Mouse (Mus musculus): ENCODE measurements around the gene Mecom. TPM values are rescaled to one million over a fixed set of nuclear protein-coding genes. Genes with fewer than 3 reads are reported as not detected.
"Not testable (repeated sequence)": the region's sequence is repeated elsewhere in the genome, so short reads cannot be mapped to it uniquely, and the experiment has no call there.

Gene Mecom
- polyA plus RNA-seq (2015; fragmentation: Nextera tagmentation; extraction: Ambion mirVana): 7.0 and 7.9 TPM in 2 replicates

GRCm38 (mm10) chr3:30547908-30548307 lies at the start of gene Mecom:
Mecom (minus strand) TSS chr3:30548008.
- Histone ChIP-seq H3K9me3 (ENCODE audit: control insufficient read depth, low read length) (no peaks in the 10 kb centered on the region), H3K27me3 (replicated peaks; ENCODE audit: control insufficient read depth, insufficient read depth, low read length) (no peaks in the 10 kb centered on the region), H3K4me3 (ENCODE audit: low read length) (no peak within 1 kb of the TSS), H3K27ac (ENCODE audit: low read depth, low read length) (no peak within 1 kb of the TSS), H3K9ac (ENCODE audit: low read depth, low read length) (no peak within 1 kb of the TSS), H3K4me2 (ENCODE audit: low read length) (no peak within 1 kb of the TSS), H3K4me1 (ENCODE audit: control insufficient read depth, insufficient read depth, low read depth, low read length) (peaks cover 2% of the 10 kb centered on the region; the same call in 1 of the 2 replicates), H3K36me3 (ENCODE audit: control insufficient read depth, insufficient read depth, low read length) (no peaks in the 10 kb centered on the region)
- ATAC-seq: no peak
- 89% methylated on average over 3 of the region's 3 CpGs for WGBS

- WGBS: 85% methylated on average over 7 of the region's 7 CpGs
- Histone ChIP-seq H3K9me3 (ENCODE audit: control insufficient read depth, low read length) (no peaks in the 10 kb centered on the region), H3K4me1 (ENCODE audit: control insufficient read depth, insufficient read depth, low read depth, low read length) (peaks cover 3% of the 10 kb centered on the region), H3K27ac (ENCODE audit: low read depth, low read length) (no peak overlapping the region), H3K36me3 (ENCODE audit: control insufficient read depth, insufficient read depth, low read length) (no peaks in the 10 kb centered on the region), H3K9ac (ENCODE audit: low read depth, low read length) (no peak overlapping the region), H3K4me2 (ENCODE audit: low read length) (no peak overlapping the region), H3K4me3 (ENCODE audit: low read length) (no peak overlapping the region), H3K27me3 (replicated peaks; ENCODE audit: control insufficient read depth, insufficient read depth, low read length) (no peaks in the 10 kb centered on the region)
- no peak for ATAC-seq
These were observed 49.5 kb upstream of the Mecom start for GRCm38 (mm10) chr3:30597271-30597670.

- peak; percentile 70 for ATAC-seq
- no peaks in the 10 kb centered on the region for H3K27me3 ChIP-seq (replicated peaks; ENCODE audit: control insufficient read depth, insufficient read depth, low read length)
- H3K4me1 ChIP-seq (ENCODE audit: control insufficient read depth, insufficient read depth, low read depth, low read length): peaks cover 3% of the 10 kb centered on the region
- peak overlapping the region; percentile 89 for H3K9ac ChIP-seq (ENCODE audit: low read depth, low read length)
- H3K36me3 ChIP-seq (ENCODE audit: control insufficient read depth, insufficient read depth, low read length): no peaks in the 10 kb centered on the region
- under 1% methylated on average over 61 of the region's 62 CpGs for WGBS
- H3K4me2 ChIP-seq (ENCODE audit: low read length): peak overlapping the region; percentile 74
- no peaks in the 10 kb centered on the region for H3K9me3 ChIP-seq (ENCODE audit: control insufficient read depth, low read length)
- peak overlapping the region; percentile 85 for H3K4me3 ChIP-seq (ENCODE audit: low read length)
- peak overlapping the region; percentile 82 for H3K27ac ChIP-seq (ENCODE audit: low read depth, low read length)
These were observed 47.5 kb upstream of the Mecom start for GRCm38 (mm10) chr3:30595111-30595832.

- H3K9ac ChIP-seq (ENCODE audit: low read depth, low read length): no peak overlapping the region
- H3K27ac ChIP-seq (ENCODE audit: low read depth, low read length): no peak overlapping the region
- no peak overlapping the region for H3K4me2 ChIP-seq (ENCODE audit: low read length)
- no peaks in the 10 kb centered on the region for H3K36me3 ChIP-seq (ENCODE audit: control insufficient read depth, insufficient read depth, low read length)
- H3K4me1 ChIP-seq (ENCODE audit: control insufficient read depth, insufficient read depth, low read depth, low read length): peaks cover 3% of the 10 kb centered on the region
- WGBS: 73% methylated on average over 4 of the region's 4 CpGs
- H3K27me3 ChIP-seq (replicated peaks; ENCODE audit: control insufficient read depth, insufficient read depth, low read length): no peaks in the 10 kb centered on the region
- no peak for ATAC-seq
- no peak overlapping the region for H3K4me3 ChIP-seq (ENCODE audit: low read length)
- no peaks in the 10 kb centered on the region for H3K9me3 ChIP-seq (ENCODE audit: control insufficient read depth, low read length)
These were observed 46.1 kb upstream of the Mecom start for GRCm38 (mm10) chr3:30593719-30594485.

- Histone ChIP-seq H3K4me3 (ENCODE audit: low read length) (no peak overlapping the region), H3K9ac (ENCODE audit: low read depth, low read length) (no peak overlapping the region), H3K27ac (ENCODE audit: low read depth, low read length) (no peak overlapping the region), H3K9me3 (ENCODE audit: control insufficient read depth, low read length) (no peaks in the 10 kb centered on the region), H3K36me3 (ENCODE audit: control insufficient read depth, insufficient read depth, low read length) (no peaks in the 10 kb centered on the region), H3K27me3 (replicated peaks; ENCODE audit: control insufficient read depth, insufficient read depth, low read length) (no peaks in the 10 kb centered on the region), H3K4me1 (ENCODE audit: control insufficient read depth, insufficient read depth, low read depth, low read length) (peaks cover 3% of the 10 kb centered on the region), H3K4me2 (ENCODE audit: low read length) (no peak overlapping the region)
- peak; percentile 56 for ATAC-seq
- WGBS: 0% methylated on average over 2 of the region's 2 CpGs
These were observed 44.6 kb upstream of the Mecom start for GRCm38 (mm10) chr3:30592418-30592853.

GRCm38 (mm10) chr3:30588865-30589264 lies 41.1 kb upstream of the Mecom start:
- ATAC-seq: no peak
- no peak overlapping the region for H3K9ac ChIP-seq (ENCODE audit: low read depth, low read length)
- 83% methylated on average over 6 of the region's 6 CpGs for WGBS
- no peaks in the 10 kb centered on the region for H3K9me3 ChIP-seq (ENCODE audit: control insufficient read depth, low read length)
- no peaks in the 10 kb centered on the region for H3K27me3 ChIP-seq (replicated peaks; ENCODE audit: control insufficient read depth, insufficient read depth, low read length)
- no peak overlapping the region for H3K27ac ChIP-seq (ENCODE audit: low read depth, low read length)
- H3K4me1 ChIP-seq (ENCODE audit: control insufficient read depth, insufficient read depth, low read depth, low read length): no peaks in the 10 kb centered on the region
- no peak overlapping the region for H3K4me3 ChIP-seq (ENCODE audit: low read length)
- H3K4me2 ChIP-seq (ENCODE audit: low read length): no peak overlapping the region
- no peaks in the 10 kb centered on the region for H3K36me3 ChIP-seq (ENCODE audit: control insufficient read depth, insufficient read depth, low read length)

GRCm38 (mm10) chr3:30573549-30573948 lies 25.7 kb upstream of the Mecom start:
- no peaks in the 10 kb centered on the region for H3K4me1 ChIP-seq (ENCODE audit: control insufficient read depth, insufficient read depth, low read depth, low read length)
- WGBS: 8% methylated on average over 2 of the region's 2 CpGs
- no peaks in the 10 kb centered on the region for H3K9me3 ChIP-seq (ENCODE audit: control insufficient read depth, low read length)

GRCm38 (mm10) chr3:30566333-30566732 lies 18.5 kb upstream of the Mecom start:
- not testable (repeated sequence) for H3K9me3 ChIP-seq (ENCODE audit: control insufficient read depth, low read length); H3K4me1 ChIP-seq (ENCODE audit: control insufficient read depth, insufficient read depth, low read depth, low read length); H3K27me3 ChIP-seq (replicated peaks; ENCODE audit: control insufficient read depth, insufficient read depth, low read length); H3K27ac ChIP-seq (ENCODE audit: low read depth, low read length); H3K4me3 ChIP-seq (ENCODE audit: low read length); H3K36me3 ChIP-seq (ENCODE audit: control insufficient read depth, insufficient read depth, low read length); H3K9ac ChIP-seq (ENCODE audit: low read depth, low read length); ATAC-seq; H3K4me2 ChIP-seq (ENCODE audit: low read length)
- 40% methylated on average over 1 of the region's 2 CpGs for whole genome bisulfite sequencing

More at GRCm38 (mm10) chr3:30573549-30573948, 25.7 kb upstream of the Mecom start:
- no peak overlapping the region for H3K4me3 ChIP-seq (ENCODE audit: low read length)
- H3K27me3 ChIP-seq (replicated peaks; ENCODE audit: control insufficient read depth, insufficient read depth, low read length): no peaks in the 10 kb centered on the region
- ATAC-seq: no peak
- no peak overlapping the region for H3K4me2 ChIP-seq (ENCODE audit: low read length)
- no peaks in the 10 kb centered on the region for H3K36me3 ChIP-seq (ENCODE audit: control insufficient read depth, insufficient read depth, low read length)
- no peak overlapping the region for H3K9ac ChIP-seq (ENCODE audit: low read depth, low read length)
- H3K27ac ChIP-seq (ENCODE audit: low read depth, low read length): no peak overlapping the region

GRCm38 (mm10) chr3:30560677-30561314 lies 13.0 kb upstream of the Mecom start:
- Histone ChIP-seq H3K9ac (ENCODE audit: low read depth, low read length) (no peak overlapping the region), H3K36me3 (ENCODE audit: control insufficient read depth, insufficient read depth, low read length) (no peaks in the 10 kb centered on the region), H3K27ac (ENCODE audit: low read depth, low read length) (no peak overlapping the region), H3K4me3 (ENCODE audit: low read length) (no peak overlapping the region), H3K4me2 (ENCODE audit: low read length) (no peak overlapping the region), H3K4me1 (ENCODE audit: control insufficient read depth, insufficient read depth, low read depth, low read length) (no peaks in the 10 kb centered on the region), H3K27me3 (replicated peaks; ENCODE audit: control insufficient read depth, insufficient read depth, low read length) (no peaks in the 10 kb centered on the region), H3K9me3 (ENCODE audit: control insufficient read depth, low read length) (no peaks in the 10 kb centered on the region)
- ATAC-seq: no peak
- 46% methylated on average over 6 of the region's 6 CpGs for WGBS
